Mouse (Mus musculus) spleen, adult 2 months (tissue): Measurements from ENCODE around the gene B4galnt2.

Source experiments
- CTCF ChIP-seq: fragments of 200-500 bp; IDR thresholded peaks from 2 replicates; pipeline ENCODE4 v1.5.1; 2011; ENCODE audit warnings: mild to moderate bottlenecking, inconsistent platforms; ENCODE audit not compliant: insufficient read depth, insufficient read length, insufficient replicate concordance; ENCODE audit errors: extremely low read depth
- POLR2A ChIP-seq: fragments of 200-500 bp; IDR thresholded peaks from 2 replicates; pipeline ENCODE4 v1.6.1; 2011; ENCODE audit warnings: low read depth, low read length, inconsistent platforms

DNA sequence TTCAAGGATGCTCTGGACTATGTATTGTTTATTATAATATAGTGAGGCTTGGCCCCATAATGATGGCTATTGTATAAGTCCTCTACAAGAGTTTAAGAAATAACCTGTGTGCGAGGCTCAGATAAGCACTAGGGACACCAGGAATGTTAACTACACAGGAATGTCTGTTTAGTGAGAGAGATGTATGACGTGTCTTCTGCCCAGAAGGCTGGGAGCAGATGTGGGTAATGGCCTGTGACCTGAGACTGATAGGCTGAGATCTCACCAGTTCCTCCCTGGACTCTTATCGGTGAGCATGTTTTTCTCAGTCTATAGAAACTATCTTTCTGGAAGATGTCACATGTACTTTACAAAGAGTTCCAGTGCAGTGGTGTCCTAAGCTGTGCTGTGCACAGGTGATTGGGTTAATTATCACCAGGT, 54.6 kb downstream of the B4galnt2 start:
- no peak for TF ChIP-seq POLR2A
- TF ChIP-seq CTCF, result no peak
